In genomic region chr2:173203726-173204125, GRCm38 (mm10) we compare ENCODE assay signal across 24 mouse cellular contexts. TPM values are rescaled to one million over a fixed set of nuclear protein-coding genes. Genes with fewer than 3 reads are reported as not detected.
"Had no signal": no experiment of that assay in that cellular context is flagged by ENCODE, and none has a peak within 500 bp of the region (broad histone marks: within the 10 kb centered on the region; RNA-seq: fewer than 3 reads in every experiment).

No protein-coding gene starts in this region.

- H3K27ac ChIP-seq: intestine, embryonic 15.5 days; kidney, embryonic 15.5 days; left cerebral cortex, adult 2 months; limb, embryonic 13.5 days; liver, embryonic 12.5 days; liver, embryonic 15.5 days; lung, embryonic 15.5 days; midbrain, embryonic 13.5 days; neural tube, embryonic 12.5 days; stomach, embryonic 15.5 days had no signal

- H3K4me1 ChIP-seq: intestine, embryonic 15.5 days; kidney, embryonic 15.5 days; limb, embryonic 13.5 days; liver, embryonic 12.5 days; liver, embryonic 15.5 days; lung, embryonic 15.5 days; midbrain, embryonic 13.5 days; neural tube, embryonic 12.5 days; stomach, embryonic 15.5 days had no signal

- H3K9ac ChIP-seq: intestine, embryonic 15.5 days; kidney, embryonic 15.5 days; limb, embryonic 13.5 days; liver, embryonic 12.5 days; liver, embryonic 15.5 days; lung, embryonic 15.5 days; midbrain, embryonic 13.5 days; neural tube, embryonic 12.5 days; stomach, embryonic 15.5 days had no signal

- H3K9me3 ChIP-seq: intestine, embryonic 15.5 days; kidney, embryonic 15.5 days; liver, embryonic 12.5 days; liver, embryonic 15.5 days; lung, embryonic 15.5 days; midbrain, embryonic 13.5 days; neural tube, embryonic 12.5 days; stomach, embryonic 15.5 days had no signal

- H3K36me3 ChIP-seq: intestine, embryonic 15.5 days; kidney, embryonic 15.5 days; limb, embryonic 13.5 days; liver, embryonic 12.5 days; liver, embryonic 15.5 days; lung, embryonic 15.5 days; midbrain, embryonic 13.5 days; neural tube, embryonic 12.5 days; stomach, embryonic 15.5 days had no signal

- ATAC-seq: intestine, embryonic 15.5 days; liver, embryonic 12.5 days; midbrain, embryonic 13.5 days had no signal

- H3K27me3 ChIP-seq: intestine, embryonic 15.5 days; kidney, embryonic 15.5 days; limb, embryonic 13.5 days; liver, embryonic 15.5 days; lung, embryonic 15.5 days; midbrain, embryonic 13.5 days; neural tube, embryonic 12.5 days; stomach, embryonic 15.5 days had no signal

- H3K4me3 ChIP-seq: intestine, embryonic 15.5 days; kidney, embryonic 15.5 days; left cerebral cortex, adult 2 months; limb, embryonic 13.5 days; liver, embryonic 12.5 days; liver, embryonic 15.5 days; lung, embryonic 15.5 days; midbrain, embryonic 13.5 days; neural tube, embryonic 12.5 days; stomach, embryonic 15.5 days had no signal

- H3K4me2 ChIP-seq: intestine, embryonic 15.5 days; kidney, embryonic 15.5 days; limb, embryonic 13.5 days; liver, embryonic 12.5 days; liver, embryonic 15.5 days; lung, embryonic 15.5 days; midbrain, embryonic 13.5 days; neural tube, embryonic 12.5 days; stomach, embryonic 15.5 days had no signal

- DNase-seq: kidney, adult 11 months; kidney, adult 8-10 months; kidney, postnatal 10 days; kidney, postnatal 36 days; layer of hippocampus, postnatal 36 days; liver; lung, postnatal 10 days; thymus, postnatal 4 days had no signal

RNA-seq across cellular contexts. Expression of gene Zbp1, which starts 15.0 kb away (rescaled TPM):
- total RNA-seq: layer of hippocampus, postnatal 10 days; left cerebral cortex, postnatal 36 days; midbrain, postnatal 0 days had no signal

RNA-seq across cellular contexts. Expression of gene Pck1, which starts 50.9 kb away (rescaled TPM):
- total RNA-seq: layer of hippocampus, postnatal 10 days; layer of hippocampus, postnatal 36 days; left cerebral cortex, postnatal 10 days; left cerebral cortex, postnatal 36 days; megakaryocyte progenitor cell, adult 5-6 weeks; midbrain, postnatal 0 days; neutrophil, adult 5-6 weeks had no signal
- polyA plus RNA-seq: limb, embryonic 13.5 days; midbrain, embryonic 13.5 days; neural tube, embryonic 12.5 days had no signal
